Mouse (Mus musculus) lung, adult 2 months (tissue): ENCODE results near the gene Ddah2.

ENCODE experiments used
- CTCF ChIP-seq: fragments of 200-500 bp; IDR thresholded peaks from 2 replicates; pipeline ENCODE4 v1.5.1; 2011; ENCODE audit warnings: mild to moderate bottlenecking, low read length, control low read depth; ENCODE audit not compliant: insufficient read depth
- POLR2A ChIP-seq: fragments of 200-500 bp; IDR thresholded peaks from 2 replicates; pipeline ENCODE4 v1.6.1; 2011; ENCODE audit warnings: low read depth, mild to moderate bottlenecking, control low read depth, low read length, borderline replicate concordance; ENCODE audit errors: extremely low read depth

DNA sequence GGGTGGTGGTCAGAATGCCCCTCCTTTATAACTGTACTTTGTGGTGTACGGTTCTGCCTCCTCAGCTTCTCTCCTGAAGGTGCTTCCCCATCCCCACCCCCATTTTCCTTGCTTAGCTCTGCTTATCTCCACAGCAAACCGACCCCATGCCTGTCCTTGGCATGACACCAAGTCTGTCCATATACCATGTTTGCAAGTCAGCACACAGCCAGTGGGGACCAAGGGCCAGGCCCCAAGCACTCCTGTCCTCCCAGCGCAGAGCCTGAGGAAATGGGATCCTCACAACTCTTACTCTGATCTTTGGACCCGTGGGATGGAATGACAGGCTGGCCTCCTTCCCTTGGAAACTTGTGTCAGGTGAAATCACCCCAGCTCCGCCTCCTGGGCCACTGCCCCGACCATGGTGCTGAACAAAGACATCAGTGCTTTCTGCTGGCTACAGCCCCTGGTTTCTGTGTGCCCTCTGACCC lies 44.4 kb downstream of the Ddah2 start:
- TF ChIP-seq POLR2A (no peak), CTCF (no peak)
